ENCODE assay signal across 16 mouse cellular contexts in the genomic region with DNA sequence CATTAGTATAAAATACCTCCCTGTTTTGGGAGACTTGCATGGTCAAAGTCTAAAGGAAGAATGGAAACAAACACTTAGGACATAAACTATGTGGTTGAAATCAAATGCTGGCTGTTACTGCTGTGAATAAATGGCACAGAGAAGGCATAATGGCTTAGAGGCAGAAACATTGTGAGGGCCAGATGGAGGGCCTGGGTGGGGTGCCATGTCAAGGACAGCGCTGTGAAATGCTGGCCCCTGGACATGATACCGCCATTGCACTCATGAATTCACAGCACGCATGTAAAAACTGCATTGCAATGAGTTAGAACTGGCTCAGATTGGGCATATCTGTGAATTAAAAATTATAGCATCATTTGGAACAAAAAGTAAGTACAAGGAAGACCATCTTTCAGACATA.
"Had no signal": no experiment of that assay in that cellular context is flagged by ENCODE, and none has a peak within 500 bp of the region (broad histone marks: within the 10 kb centered on the region; RNA-seq: fewer than 3 reads in every experiment).

No protein-coding gene starts in this region.

- ATAC-seq: liver, embryonic 12.5 days; liver, postnatal 0 days; lung, postnatal 0 days; midbrain, embryonic 13.5 days; midbrain, embryonic 15.5 days; midbrain, embryonic 16.5 days had no signal

- DNase-seq: liver; liver, embryonic 13.5 days; liver, postnatal 0 days; lung, adult 18-20 months; lung, adult 2 months; lung, embryonic 14.5 days; lung, postnatal 10 days; lung, postnatal 14 days; lung, postnatal 36 days; lung, postnatal 4 days; midbrain, embryonic 14.5 days had no signal
